Mouse (Mus musculus) ES-Bruce4 (cell line): ENCODE data around the gene Zfp638.

Experiments
- CTCF ChIP-seq: IDR thresholded peaks from one replicate; pipeline ENCODE4 v1.8.1; 2011; ENCODE audit warnings: low read depth, low read length
- EP300 ChIP-seq: IDR thresholded peaks from 2 replicates; pipeline ENCODE4 v1.6.1; 2011; ENCODE audit warnings: low read depth, low read length; ENCODE audit not compliant: insufficient read depth
- POLR2A ChIP-seq: IDR thresholded peaks from one replicate; pipeline ENCODE4 v1.8.1; 2011; ENCODE audit warnings: low read length; ENCODE audit not compliant: insufficient read depth

GRCm38 (mm10) chr6:83914720-83915271 is 47.9 kb downstream of the Zfp638 start:
- TF ChIP-seq EP300 = no peak
- no peak for TF ChIP-seq CTCF
- TF ChIP-seq POLR2A = no peak
